Mouse (Mus musculus) hindbrain, postnatal 0 days (tissue): ENCODE data around the gene Slc25a17. TPM values are rescaled to one million over a fixed set of nuclear protein-coding genes. Genes with fewer than 3 reads are reported as not detected.

Experiments used
- ATAC-seq: fragments of 200-750 bp; cut with Nextera tagmentation; 2 replicates; pipeline ENCODE4 v1.8.0; 2017; ENCODE audit warnings: mild to moderate bottlenecking, moderate TSS enrichment, moderate library complexity
- DNase-seq: peaks from one replicate; pipeline ENCODE4 v3.0.0-alpha.2; 2015; ENCODE audit warnings: low spot score
- H3K27ac ChIP-seq: fragments of 300-500 bp; sonication (generic); 2 replicates; pipeline ENCODE4 v1.5.1; 2014; ENCODE audit warnings: mild to moderate bottlenecking
- H3K27me3 ChIP-seq: fragments of 300-500 bp; sonication (generic); 2 replicates; pipeline ENCODE4 v1.6.1; 2014; ENCODE audit warnings: low read length, mixed read lengths; ENCODE audit not compliant: insufficient read depth
- H3K36me3 ChIP-seq: fragments of 300-500 bp; sonication (generic); 2 replicates; pipeline ENCODE4 v1.6.1; 2014; ENCODE audit warnings: low read length, mixed read lengths; ENCODE audit not compliant: insufficient read depth
- H3K4me1 ChIP-seq: fragments of 300-500 bp; sonication (generic); 2 replicates; pipeline ENCODE4 v1.6.1; 2014; ENCODE audit warnings: antibody characterized with exemption, low read length, mixed read lengths; ENCODE audit not compliant: insufficient read depth
- H3K4me2 ChIP-seq: fragments of 300-500 bp; sonication (generic); 2 replicates; pipeline ENCODE4 v1.6.1; 2014; ENCODE audit warnings: low read depth, mild to moderate bottlenecking, low read length, moderate library complexity, mixed read lengths
- H3K4me3 ChIP-seq: fragments of 300-500 bp; sonication (generic); 2 replicates; pipeline ENCODE4 v1.5.1; 2014; ENCODE audit warnings: low read length
- H3K9ac ChIP-seq: fragments of 300-500 bp; sonication (generic); replicated peaks from 2 replicates; pipeline ENCODE4 v1.6.1; 2014; ENCODE audit warnings: mild to moderate bottlenecking, low read length, moderate library complexity, mixed read lengths
- H3K9me3 ChIP-seq: fragments of 300-500 bp; sonication (generic); 2 replicates; pipeline ENCODE4 v1.6.1; 2016; ENCODE audit warnings: low read length, mixed read lengths
- CTCF ChIP-seq: IDR thresholded peaks from 2 replicates; pipeline ENCODE4 v1.5.1; 2016; ENCODE audit warnings: antibody characterized with exemption, control low read depth, low read depth
- WGBS: fragments of 180-500 bp; shearing (Covaris S2); extraction: QIAGEN DNeasy Blood & Tissue Kit; methylation state at CpG from one replicate; pipeline ENCODE4 v1.1.7; 2014; 5-methylcytosine and 5-hydroxymethylcytosine counted together
- polyA plus RNA-seq: library from polyadenylated mRNA; unstranded; fragments of >200 nt; fragmentation: Nextera tagmentation; extraction: Ambion mirVana; gene quantifications from 2 replicates; pipeline ENCODE4 v1.2.1, GENCODE M21; 2015
- total RNA-seq: library from RNA; depleted of rRNA; stranded (reverse); fragments of >200 nt; gene quantifications from 2 replicates; pipeline ENCODE4 v1.2.3, GENCODE M21; 2014; rRNA removed

Slc25a17 gene
- total and polyA plus RNA-seq, 2 experiments from 2014 or later: 66.3 to 110 TPM

DNA sequence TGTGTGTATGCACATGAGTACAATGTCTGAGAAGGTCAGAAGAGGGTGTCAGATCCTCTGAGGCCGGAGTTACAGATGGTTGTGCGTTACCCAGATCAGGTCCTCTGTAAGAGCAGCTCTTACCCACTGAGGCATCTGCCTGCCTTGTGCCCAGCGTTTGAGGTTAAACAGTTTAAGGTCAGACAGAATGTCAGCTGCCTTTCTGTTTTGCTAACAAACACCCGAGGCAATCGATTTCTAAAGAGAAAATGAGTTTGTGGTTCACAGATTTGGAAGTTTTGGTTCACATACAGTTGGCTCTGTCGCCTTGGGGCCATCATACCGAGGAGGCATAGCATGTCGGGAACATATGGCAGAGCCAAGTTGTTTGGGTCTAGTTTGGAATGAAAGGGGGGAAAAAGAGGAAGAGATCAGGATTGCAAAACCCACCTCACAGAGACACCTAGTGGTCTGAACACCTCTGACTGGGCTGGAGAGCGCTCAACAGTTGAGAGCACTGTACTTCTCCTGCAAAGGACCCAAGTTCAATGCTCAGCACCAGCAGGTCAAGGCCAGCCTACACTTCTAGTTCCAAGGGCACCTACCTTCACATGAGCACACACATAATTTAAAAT lies 76.4 kb downstream of the Slc25a17 start:
- no peaks in the 10 kb centered on the region for H3K36me3 ChIP-seq
- H3K9ac ChIP-seq: no peak overlapping the region
- peak; percentile 36 for TF ChIP-seq CTCF
- no peak overlapping the region for H3K4me3 ChIP-seq
- no peaks in the 10 kb centered on the region for H3K27me3 ChIP-seq
- WGBS: 75% methylated on average over 9 of the region's 9 CpGs
- no peak for ATAC-seq
- no peak overlapping the region for H3K4me2 ChIP-seq
- DNase-seq: no peak
- H3K9me3 ChIP-seq: no peaks in the 10 kb centered on the region
- no peaks in the 10 kb centered on the region for H3K4me1 ChIP-seq
- H3K27ac ChIP-seq: no peak overlapping the region

GRCm38 (mm10) chr15:81278699-81279098 lies 81.9 kb downstream of the Slc25a17 start:
- H3K27ac ChIP-seq: no peak overlapping the region
- no peaks in the 10 kb centered on the region for H3K9me3 ChIP-seq
- WGBS: 68% methylated on average over 6 of the region's 6 CpGs
- no peaks in the 10 kb centered on the region for H3K27me3 ChIP-seq
- ATAC-seq (no peak), DNase-seq (no peak)
- H3K4me3 ChIP-seq: no peak overlapping the region
- no peak overlapping the region for H3K9ac ChIP-seq
- no peak for TF ChIP-seq CTCF
- no peak overlapping the region for H3K4me2 ChIP-seq
- H3K4me1 ChIP-seq: 0 out of 2 replicates have a peak, but pooled peaks cover 4% of the 10 kb centered on the region
- H3K36me3 ChIP-seq: no peaks in the 10 kb centered on the region

DNA sequence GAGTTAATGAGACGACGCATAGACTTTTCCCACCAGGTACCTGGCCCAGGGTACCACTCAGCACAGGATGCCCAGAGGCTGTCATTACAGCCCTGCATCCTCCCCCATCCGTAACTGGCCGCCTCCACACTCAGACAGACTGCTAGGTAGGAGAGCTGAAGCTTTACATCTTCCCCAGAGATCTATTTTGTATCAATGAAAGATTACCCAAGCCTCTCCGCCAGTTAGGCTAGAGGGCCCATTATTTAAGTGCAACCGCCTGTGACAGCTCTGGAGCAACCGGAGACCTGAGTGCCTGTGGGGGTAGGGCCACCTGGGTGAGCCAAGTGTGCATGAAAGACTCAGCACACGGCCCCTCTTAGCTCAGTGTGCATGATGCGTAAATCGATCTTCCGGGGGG lies 82.7 kb downstream of the Slc25a17 start:
- Histone ChIP-seq H3K9me3 (no peaks in the 10 kb centered on the region), H3K27me3 (no peaks in the 10 kb centered on the region), H3K36me3 (no peaks in the 10 kb centered on the region), H3K9ac (no peak overlapping the region), H3K4me2 (no peak overlapping the region), H3K4me1 (peaks cover 5% of the 10 kb centered on the region; the same call in 1 of the 2 replicates), H3K27ac (no peak overlapping the region), H3K4me3 (no peak overlapping the region)
- ATAC-seq (0 out of 2 replicates have a peak, but pooled peaks have one; percentile 51), DNase-seq (no peak)
- WGBS: 12% methylated on average over 11 of the region's 11 CpGs
- TF ChIP-seq CTCF: no peak

GRCm38 (mm10) chr15:81273361-81273760 lies 87.3 kb downstream of the Slc25a17 start:
- no peak overlapping the region for H3K4me2 ChIP-seq
- H3K9ac ChIP-seq: no peak overlapping the region
- H3K36me3 ChIP-seq: no peaks in the 10 kb centered on the region
- ATAC-seq (peak; percentile 18; the same call in 1 of the 2 replicates), DNase-seq (no peak)
- WGBS: 57% methylated on average over 2 of the region's 2 CpGs
- peaks cover 10% of the 10 kb centered on the region for H3K4me1 ChIP-seq
- H3K4me3 ChIP-seq: no peak overlapping the region
- H3K27ac ChIP-seq: peak overlapping the region; percentile 76
- no peaks in the 10 kb centered on the region for H3K9me3 ChIP-seq
- H3K27me3 ChIP-seq: no peaks in the 10 kb centered on the region
- TF ChIP-seq CTCF: no peak

- no peaks in the 10 kb centered on the region for H3K36me3 ChIP-seq
- H3K4me1 ChIP-seq: peaks cover 6% of the 10 kb centered on the region
- WGBS: 11% methylated on average over 13 of the region's 13 CpGs
- H3K27ac ChIP-seq: peak overlapping the region; percentile 76
- no peak overlapping the region for H3K9ac ChIP-seq
- H3K4me2 ChIP-seq: peak overlapping the region; percentile 30
- ATAC-seq: peak; percentile 89
- DNase-seq: peak; percentile 78
- H3K27me3 ChIP-seq: no peaks in the 10 kb centered on the region
- no peak for TF ChIP-seq CTCF
- H3K9me3 ChIP-seq: no peaks in the 10 kb centered on the region
- no peak overlapping the region for H3K4me3 ChIP-seq
Measured at GRCm38 (mm10) chr15:81272305-81273053, 88.1 kb downstream of the Slc25a17 start.

Other genes with a start within 250 kb of the Slc25a17 start
- gene Mrtfa, start 170.1 kb downstream of the Slc25a17 start, total RNA-seq: 32.1 and 54.8 TPM in 2 replicates
- 19.3 and 22.6 TPM in 2 replicates for gene Mrtfa, start 170.1 kb downstream of the Slc25a17 start, polyA plus RNA-seq
- 5.9 and 11.1 TPM in 2 replicates for gene Mchr1, start 125.3 kb downstream of the Slc25a17 start, total RNA-seq
- 7.0 and 7.8 TPM in 2 replicates for gene Mchr1, start 125.3 kb downstream of the Slc25a17 start, polyA plus RNA-seq
- 83.8 and 87.8 TPM in 2 replicates for gene St13, start 39.3 kb upstream of the Slc25a17 start, total RNA-seq
- gene St13, start 39.3 kb upstream of the Slc25a17 start, polyA plus RNA-seq: 209 and 221 TPM in 2 replicates
- 7.7 and 12.7 TPM in 2 replicates for gene Xpnpep3, start 39.3 kb upstream of the Slc25a17 start, total RNA-seq
- 6.5 and 6.7 TPM in 2 replicates for gene Xpnpep3, start 39.3 kb upstream of the Slc25a17 start, polyA plus RNA-seq
- gene Dnajb7, start 47.5 kb upstream of the Slc25a17 start, total RNA-seq: not detected in 2 replicates
- gene Dnajb7, start 47.5 kb upstream of the Slc25a17 start, polyA plus RNA-seq: 0.43 and 0.44 TPM in 2 replicates
- gene Rbx1, start 105.5 kb upstream of the Slc25a17 start, total RNA-seq: 122 and 127 TPM in 2 replicates
- gene Rbx1, start 105.5 kb upstream of the Slc25a17 start, polyA plus RNA-seq: 446 and 451 TPM in 2 replicates
- 44.0 and 51.5 TPM in 2 replicates for gene Ep300, start 224.5 kb upstream of the Slc25a17 start, total RNA-seq
- 12.9 and 13.1 TPM in 2 replicates for gene Ep300, start 224.5 kb upstream of the Slc25a17 start, polyA plus RNA-seq